Comparison of ENCODE assay signal across 29 mouse cellular contexts in the genomic region with DNA sequence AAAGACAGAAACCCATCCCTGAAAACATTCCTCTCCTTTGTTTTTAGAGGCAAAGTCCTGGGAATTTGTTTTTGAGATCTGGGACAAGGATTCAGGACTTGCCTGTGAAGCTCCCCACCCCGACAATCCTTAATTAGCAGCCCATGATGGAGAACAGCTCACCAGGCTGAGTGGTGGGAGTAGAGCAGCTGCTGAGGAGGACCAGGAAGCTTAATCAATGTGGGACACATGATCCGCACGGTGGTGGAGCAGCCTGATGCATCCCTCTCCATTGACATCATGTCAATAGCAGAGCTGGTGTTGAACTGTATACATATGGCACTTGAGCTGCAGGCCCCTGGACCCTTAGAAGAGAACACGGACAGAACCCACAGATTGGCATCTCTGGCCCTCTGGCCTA.
DNase-seq lines count a peak whose midpoint lies in the region; ATAC-seq and TF ChIP-seq lines count a peak whose summit lies in the region.
"Had no signal": no experiment of that assay in that cellular context is flagged by ENCODE, and none has a peak within 500 bp of the region (broad histone marks: within the 10 kb centered on the region; RNA-seq: fewer than 3 reads in every experiment).

No protein-coding gene starts in this region.

- DNase-seq in frontal cortex, postnatal 14 days (ENCODE audit: low spot score in 2 of 2): no peak
- DNase-seq in layer of hippocampus, adult 2 months (ENCODE audit: low spot score in 2 of 2): peak; percentile 27 to 39
- no peak for DNase-seq in layer of hippocampus, postnatal 25 days (ENCODE audit: extremely low spot score in 1 of 2, low spot score in 1 of 2)
- DNase-seq in right cerebral cortex, adult 18-20 months: peak; percentile 42
- DNase-seq in right cerebral cortex, postnatal 4 days: no peak
- DNase-seq in telencephalon, adult 2 months (ENCODE audit: low read depth, low spot score): peak; percentile 15
- no peak for DNase-seq in lung, postnatal 25 days (ENCODE audit: low spot score)
- DNase-seq: adrenal gland, adult 8-10 months; cerebellum, adult 11 months; cerebellum, adult 9-11 months; embryo, embryonic 11 days; gastrocnemius, postnatal 14 days; heart, postnatal 36 days; kidney, adult 8-10 months; kidney, postnatal 4 days; lung, postnatal 36 days; thymus, postnatal 4 days had no signal

- H3K27ac ChIP-seq in layer of hippocampus, adult 2 months: no peak overlapping the region
- H3K27ac ChIP-seq: embryonic facial prominence, embryonic 12.5 days; forebrain, embryonic 15.5 days; heart, embryonic 10.5 days; hindbrain, embryonic 12.5 days; hindbrain, postnatal 0 days; intestine, embryonic 15.5 days; kidney, postnatal 0 days; limb, embryonic 13.5 days; lung, embryonic 15.5 days; midbrain, embryonic 13.5 days; neural tube, embryonic 13.5 days had no signal

- H3K4me3 ChIP-seq in layer of hippocampus, adult 2 months: no peak overlapping the region
- H3K4me3 ChIP-seq: embryonic facial prominence, embryonic 12.5 days; forebrain, embryonic 15.5 days; heart, embryonic 10.5 days; hindbrain, embryonic 12.5 days; intestine, embryonic 15.5 days; limb, embryonic 13.5 days; lung, embryonic 15.5 days; midbrain, embryonic 13.5 days; neural tube, embryonic 13.5 days had no signal

- ATAC-seq in frontal cortex, adult (ENCODE audit: low TSS enrichment): 0 out of 2 replicates have a peak, but pooled peaks have one; percentile 16
- ATAC-seq: forebrain, embryonic 15.5 days; hindbrain, postnatal 0 days; intestine, embryonic 15.5 days; midbrain, embryonic 13.5 days had no signal

- no peak for TF ChIP-seq CTCF in layer of hippocampus, adult 2 months (conservative IDR thresholded peaks at IDR 0.05)

Comparison
In these comparisons a context has a peak if more than half of its experiments do, and no peak if none do; other contexts are left out.
1. DNase-seq: peak in layer of hippocampus, adult 2 months (2 of 2), right cerebral cortex, adult 18-20 months (single experiment) and telencephalon, adult 2 months (single experiment); none in frontal cortex, postnatal 14 days (0 of 2), layer of hippocampus, postnatal 25 days (0 of 2), right cerebral cortex, postnatal 4 days (single experiment) and lung, postnatal 25 days (single experiment).